8 mouse cellular contexts compared by ENCODE assay signal in the genomic region with DNA sequence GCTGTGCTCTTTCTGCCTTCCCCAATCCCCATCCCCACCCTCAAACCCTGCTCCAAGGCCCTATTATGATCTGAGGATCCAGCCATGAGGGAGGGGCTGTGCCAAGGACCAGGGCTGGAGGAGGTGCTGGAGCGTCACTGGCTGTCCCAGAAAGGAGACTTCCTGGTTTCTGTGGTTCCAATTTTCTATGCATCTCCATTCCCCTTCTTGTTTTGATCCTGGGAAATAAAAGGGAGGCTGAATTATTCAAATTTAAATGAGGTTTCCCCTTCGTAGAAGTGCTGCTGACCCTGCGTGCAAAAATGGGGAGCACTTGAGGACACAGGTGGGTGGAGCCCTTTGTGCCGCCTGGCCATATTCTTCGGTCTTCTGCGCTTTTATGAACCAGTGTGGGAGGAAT. TPM values are rescaled to one million over a fixed set of nuclear protein-coding genes. Genes with fewer than 3 reads are reported as not detected.
A peak's percentile ranks its signal among the peaks of the same experiment; 100 is the strongest.
DNase-seq lines count a peak whose midpoint lies in the region; ATAC-seq lines count a peak whose summit lies in the region.

No protein-coding gene starts in this region.

- peak; percentile 57 for DNase-seq in embryo, embryonic 11 days
- no peak for DNase-seq in embryo, embryonic 9.5 days (ENCODE audit: extremely low spot score)
- peak; percentile 55 for DNase-seq in neural tube, embryonic 11.5 days (ENCODE audit: low spot score)
- DNase-seq in neural tube, embryonic 10.5 days (ENCODE audit: extremely low spot score, low spot score): no peak
- no peak for DNase-seq in liver, embryonic 13.5 days
- DNase-seq in yolk sac, embryonic 10.5 days (ENCODE audit: low spot score): no peak
- no peak for DNase-seq in cerebellum, adult 9-11 months
- DNase-seq in thymus, postnatal 4 days: no peak

- H3K4me3 ChIP-seq in neural tube, embryonic 11.5 days (ENCODE audit: low read depth, low read length): peak overlapping the region; percentile 80
- H3K4me3 ChIP-seq in liver, embryonic 13.5 days (replicated peaks): peak overlapping the region; percentile 30

- peaks cover 2% of the 10 kb centered on the region; the same call in 1 of the 2 replicates for H3K27me3 ChIP-seq in neural tube, embryonic 11.5 days (ENCODE audit: control insufficient read depth, insufficient read depth, low read length)
- H3K27me3 ChIP-seq in liver, embryonic 13.5 days: peaks cover 96% of the 10 kb centered on the region

- 15% methylated on average over 6 of the region's 6 CpGs for WGBS in neural tube, embryonic 11.5 days
- WGBS in liver, embryonic 13.5 days (ENCODE audit: insufficient replicate concordance): 36% methylated on average over 6 of the region's 6 CpGs

- H3K9ac ChIP-seq in neural tube, embryonic 11.5 days (ENCODE audit: low read length): peak overlapping the region; percentile 83
- 0 out of 2 replicates have a peak overlapping the region, but pooled peaks have one; percentile 2 for H3K9ac ChIP-seq in liver, embryonic 13.5 days

- peak overlapping the region; percentile 53 for H3K4me2 ChIP-seq in neural tube, embryonic 11.5 days (ENCODE audit: low read depth)
- peak overlapping the region; percentile 98 for H3K4me2 ChIP-seq in liver, embryonic 13.5 days

- H3K36me3 ChIP-seq in neural tube, embryonic 11.5 days (ENCODE audit: control insufficient read depth, insufficient read depth, low read length): no peaks in the 10 kb centered on the region
- H3K36me3 ChIP-seq in liver, embryonic 13.5 days: no peaks in the 10 kb centered on the region

- H3K4me1 ChIP-seq in neural tube, embryonic 11.5 days (ENCODE audit: control insufficient read depth, insufficient read depth, low read length): peaks cover 42% of the 10 kb centered on the region
- H3K4me1 ChIP-seq in liver, embryonic 13.5 days (replicated peaks): peaks cover 63% of the 10 kb centered on the region

- no peak for ATAC-seq in neural tube, embryonic 11.5 days (ENCODE audit: insufficient read depth, low FRiP score, low TSS enrichment)
- no peak for ATAC-seq in liver, embryonic 13.5 days (ENCODE audit: low read depth)

- no peaks in the 10 kb centered on the region for H3K9me3 ChIP-seq in neural tube, embryonic 11.5 days (ENCODE audit: control insufficient read depth, low read length)
- no peaks in the 10 kb centered on the region for H3K9me3 ChIP-seq in liver, embryonic 13.5 days (replicated peaks)

- no peak overlapping the region for H3K27ac ChIP-seq in neural tube, embryonic 11.5 days (ENCODE audit: low read depth, low read length)
- H3K27ac ChIP-seq in liver, embryonic 13.5 days: no peak overlapping the region

RNA-seq across cellular contexts. Expression of a gene that starts 2.1 kb away (rescaled TPM):
- polyA plus RNA-seq in neural tube, embryonic 11.5 days (2014; fragmentation: Nextera tagmentation; extraction: Ambion mirVana): 53.7 and 57.8 TPM in 2 replicates
- 2.5 and 2.6 TPM in 2 replicates for polyA plus RNA-seq in liver, embryonic 13.5 days (2015; fragmentation: Nextera tagmentation; extraction: Ambion mirVana)

RNA-seq across cellular contexts. Expression of a gene that starts 14.0 kb away (rescaled TPM):
- 1.6 and 1.9 TPM in 2 replicates for polyA plus RNA-seq in neural tube, embryonic 11.5 days (2014; fragmentation: Nextera tagmentation; extraction: Ambion mirVana)
- 5.5 and 6.0 TPM in 2 replicates for polyA plus RNA-seq in liver, embryonic 13.5 days (2015; fragmentation: Nextera tagmentation; extraction: Ambion mirVana)

RNA-seq across cellular contexts. Expression of a gene that starts 28.6 kb away (rescaled TPM):
- polyA plus RNA-seq in neural tube, embryonic 11.5 days (2014; fragmentation: Nextera tagmentation; extraction: Ambion mirVana): 94.8 and 99.8 TPM in 2 replicates
- 42.8 and 43.3 TPM in 2 replicates for polyA plus RNA-seq in liver, embryonic 13.5 days (2015; fragmentation: Nextera tagmentation; extraction: Ambion mirVana)

RNA-seq across cellular contexts. Expression of a gene that starts 31.8 kb away (rescaled TPM):
- polyA plus RNA-seq in neural tube, embryonic 11.5 days (2014; fragmentation: Nextera tagmentation; extraction: Ambion mirVana): not detected in 2 replicates
- polyA plus RNA-seq in liver, embryonic 13.5 days (2015; fragmentation: Nextera tagmentation; extraction: Ambion mirVana): not detected in 2 replicates

RNA-seq across cellular contexts. Expression of a gene that starts 35.9 kb away (rescaled TPM):
- polyA plus RNA-seq in neural tube, embryonic 11.5 days (2014; fragmentation: Nextera tagmentation; extraction: Ambion mirVana): not detected in 2 replicates
- not detected in 2 replicates for polyA plus RNA-seq in liver, embryonic 13.5 days (2015; fragmentation: Nextera tagmentation; extraction: Ambion mirVana)

Comparison
In these comparisons a context has a peak if more than half of its experiments do, and no peak if none do; other contexts are left out.
1. DNase-seq: peak in embryo, embryonic 11 days (single experiment) and neural tube, embryonic 11.5 days (single experiment); none in embryo, embryonic 9.5 days (single experiment), neural tube, embryonic 10.5 days (single experiment), liver, embryonic 13.5 days (single experiment), yolk sac, embryonic 10.5 days (single experiment), cerebellum, adult 9-11 months (single experiment) and thymus, postnatal 4 days (single experiment).
2. RNA of a gene that starts 2.1 kb away (polyA plus RNA-seq): 53.7 to 57.8 TPM in neural tube, embryonic 11.5 days; 2.5 to 2.6 TPM in liver, embryonic 13.5 days; every median in the first group is over 10 times any median in the second.